Mouse (Mus musculus) lung, adult 2 months (tissue): Measurements from ENCODE around the gene Zfp810.

ENCODE experiments used
- CTCF ChIP-seq: fragments of 200-500 bp; IDR thresholded peaks from 2 replicates; pipeline ENCODE4 v1.5.1; 2011; ENCODE audit warnings: mild to moderate bottlenecking, low read length, control low read depth; ENCODE audit not compliant: insufficient read depth
- POLR2A ChIP-seq: fragments of 200-500 bp; IDR thresholded peaks from 2 replicates; pipeline ENCODE4 v1.6.1; 2011; ENCODE audit warnings: low read depth, mild to moderate bottlenecking, control low read depth, low read length, borderline replicate concordance; ENCODE audit errors: extremely low read depth

DNA sequence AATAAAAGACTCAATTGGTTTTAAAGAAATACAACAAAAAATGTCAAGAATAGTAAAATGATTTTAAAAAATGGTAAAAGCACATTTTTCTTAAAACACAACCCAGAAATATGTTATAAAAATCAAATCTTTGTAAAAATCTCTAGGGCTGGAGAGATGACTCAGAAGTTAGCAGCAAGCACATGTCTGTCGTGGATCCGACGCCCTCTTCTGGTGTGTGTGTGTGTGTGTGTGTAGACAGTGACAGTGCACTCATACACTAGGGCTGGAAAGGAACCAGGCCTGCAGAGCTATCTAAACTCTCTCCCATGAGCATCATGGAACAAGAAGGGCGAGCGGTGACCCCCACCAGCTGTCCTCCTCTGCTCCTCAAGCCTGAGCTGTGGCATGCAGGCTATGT is 46.0 kb upstream of the Zfp810 start:
- TF ChIP-seq CTCF (no peak), POLR2A (no peak)
